Mouse (Mus musculus) NIH3T3 (cell line): ENCODE results near the gene Atrx.

Source experiments
- DNase-seq: peaks from one replicate; pipeline ENCODE4 v3.0.0-alpha.2; 2012; ENCODE audit warnings: low read depth

Atrx gene

DNA sequence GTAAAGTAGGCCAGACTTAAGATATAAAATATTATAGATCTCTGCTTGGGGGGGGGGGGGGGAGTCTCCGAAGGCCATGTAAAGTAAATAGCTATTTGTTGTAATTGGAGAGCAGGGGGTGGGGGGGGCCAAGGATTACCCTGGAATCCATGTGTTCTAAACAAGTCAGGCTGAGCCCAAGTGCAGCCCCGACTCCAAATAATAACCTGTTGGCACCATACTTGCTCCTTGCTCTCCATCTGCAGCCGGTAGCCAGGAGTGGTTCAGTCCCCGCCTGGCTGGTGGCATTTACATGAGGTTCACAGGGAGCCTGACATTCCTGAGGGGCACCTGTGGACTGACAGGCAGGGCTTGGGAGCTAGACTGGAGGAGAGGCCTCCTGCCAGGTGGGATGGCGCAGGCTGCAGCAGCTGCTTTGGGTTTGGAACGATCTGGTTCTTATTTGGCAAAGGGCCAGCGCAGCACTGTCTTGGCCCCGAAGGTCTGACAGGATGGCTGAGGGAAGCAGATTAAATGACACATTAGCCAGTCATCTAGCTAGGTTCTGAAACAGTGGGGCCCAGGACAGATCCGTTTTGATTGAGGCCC is 161.9 kb downstream of the Atrx start:
- DNase-seq: no peak

DNA sequence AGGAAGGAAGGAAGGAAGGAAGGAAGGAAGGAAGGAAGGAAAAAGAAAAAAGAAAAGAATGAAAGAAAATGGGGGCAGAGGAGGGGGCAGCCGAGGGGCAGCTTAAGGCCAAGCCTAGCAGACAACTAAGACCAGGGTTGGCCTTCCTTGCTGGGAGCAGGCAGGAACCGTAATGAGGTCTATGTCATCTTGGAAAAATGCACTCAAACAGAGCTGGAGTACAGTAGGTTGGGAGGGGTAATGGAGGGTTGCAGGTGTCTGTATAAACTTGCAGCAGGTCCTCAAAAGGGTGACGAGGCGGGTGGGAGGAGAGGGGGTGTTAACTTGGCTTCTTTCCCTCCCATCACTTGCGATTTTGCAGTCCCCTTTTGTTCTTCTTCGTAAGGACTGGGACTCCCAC is 163.2 kb downstream of the Atrx start:
- DNase-seq: no peak

DNA sequence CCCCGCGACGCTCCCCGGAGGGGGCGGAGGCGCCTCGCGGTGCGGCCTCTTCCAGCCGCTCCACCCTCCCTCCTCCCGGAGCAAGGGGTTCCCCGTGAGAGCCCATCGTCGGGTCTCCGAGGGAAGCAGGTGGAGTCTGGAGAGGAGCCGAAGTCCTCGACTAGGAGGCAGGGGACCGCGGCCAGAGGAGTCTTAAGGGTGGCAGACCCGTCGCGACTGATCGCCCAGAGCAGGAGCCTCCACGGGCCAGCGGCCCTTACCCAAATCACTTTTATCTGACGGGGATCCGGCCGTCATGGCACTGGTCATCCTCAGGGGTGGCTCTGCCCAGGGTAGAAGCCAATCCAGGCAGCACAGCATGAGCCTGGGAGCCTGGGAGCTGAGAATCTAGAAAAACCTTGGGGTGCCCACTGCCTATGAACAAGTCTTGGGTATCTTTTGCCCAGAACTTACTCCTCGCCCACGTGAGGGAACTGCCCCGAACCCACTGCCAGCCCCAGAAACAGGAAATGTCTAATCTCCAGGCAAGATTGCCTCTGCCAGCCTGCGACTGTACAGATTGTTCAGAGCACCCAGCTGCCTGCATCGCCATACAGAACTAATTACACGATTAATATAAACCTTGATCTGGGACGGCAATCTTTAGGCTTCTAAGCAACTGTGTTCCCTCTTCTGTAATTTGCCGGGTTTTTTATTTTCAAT is 164.0 kb downstream of the Atrx start:
- DNase-seq: no peak

DNA sequence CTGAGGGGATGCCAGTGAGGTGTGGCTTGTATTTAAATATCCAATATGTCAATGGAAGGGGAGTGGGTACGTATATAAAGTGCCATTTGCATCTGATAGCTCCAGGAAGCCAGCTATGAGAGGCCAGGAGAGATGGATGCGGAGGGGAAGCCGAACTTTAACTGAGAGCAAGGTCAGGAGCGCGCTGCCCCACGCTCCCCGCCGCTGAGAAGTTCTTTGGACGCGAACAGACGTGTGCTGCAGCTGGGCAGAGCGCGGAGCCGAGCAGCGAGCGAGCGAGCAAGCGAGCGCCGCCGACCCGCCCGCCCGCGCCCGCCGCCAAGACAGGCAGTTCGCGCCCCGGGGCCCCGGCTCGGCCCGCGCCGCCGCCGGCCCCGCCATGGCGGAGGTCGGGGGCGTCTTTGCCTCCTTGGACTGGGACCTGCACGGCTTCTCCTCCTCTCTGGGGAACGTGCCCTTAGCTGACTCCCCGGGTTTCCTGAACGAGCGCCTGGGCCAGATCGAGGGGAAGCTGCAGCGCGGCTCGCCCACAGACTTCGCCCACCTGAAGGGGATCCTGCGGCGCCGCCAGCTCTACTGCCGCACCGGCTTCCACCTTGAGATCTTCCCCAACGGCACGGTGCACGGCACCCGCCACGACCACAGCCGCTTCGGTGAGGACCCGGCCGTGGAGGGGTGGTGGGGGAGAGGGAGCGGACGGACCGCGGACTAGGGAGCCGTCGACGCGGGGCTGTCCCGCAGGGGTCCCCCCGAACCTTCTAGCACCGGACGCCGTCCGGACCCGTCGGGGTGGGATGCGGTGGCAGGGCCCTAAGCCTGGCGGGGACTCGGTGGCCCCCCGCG is 164.8 kb downstream of the Atrx start, which contains the start of gene Fgf16:
Gene Fgf16, plus strand, starts transcription at position 118 of the 843 bp plus-strand sequence.
- DNase-seq: no peak

DNA sequence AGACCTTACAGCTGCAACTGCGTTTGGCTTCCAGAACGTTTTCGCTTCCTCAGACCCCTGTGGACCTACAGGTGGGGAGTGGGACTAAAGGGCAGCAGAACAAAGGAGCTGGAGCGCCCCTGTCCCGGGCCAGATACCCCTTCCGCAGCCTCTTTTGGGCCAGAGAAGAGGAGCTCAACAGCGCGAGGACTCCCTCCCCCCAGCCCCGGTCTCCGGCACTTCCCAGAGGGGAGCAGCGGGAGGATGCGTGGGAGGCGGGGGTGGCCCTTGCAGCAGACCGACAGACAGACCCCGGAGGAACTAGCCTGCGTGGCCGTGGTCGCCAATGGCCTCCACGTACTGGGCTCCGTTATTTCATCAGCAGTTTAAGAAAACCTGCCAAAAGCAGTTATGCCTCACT is 165.6 kb downstream of the Atrx start:
- no peak for DNase-seq

DNA sequence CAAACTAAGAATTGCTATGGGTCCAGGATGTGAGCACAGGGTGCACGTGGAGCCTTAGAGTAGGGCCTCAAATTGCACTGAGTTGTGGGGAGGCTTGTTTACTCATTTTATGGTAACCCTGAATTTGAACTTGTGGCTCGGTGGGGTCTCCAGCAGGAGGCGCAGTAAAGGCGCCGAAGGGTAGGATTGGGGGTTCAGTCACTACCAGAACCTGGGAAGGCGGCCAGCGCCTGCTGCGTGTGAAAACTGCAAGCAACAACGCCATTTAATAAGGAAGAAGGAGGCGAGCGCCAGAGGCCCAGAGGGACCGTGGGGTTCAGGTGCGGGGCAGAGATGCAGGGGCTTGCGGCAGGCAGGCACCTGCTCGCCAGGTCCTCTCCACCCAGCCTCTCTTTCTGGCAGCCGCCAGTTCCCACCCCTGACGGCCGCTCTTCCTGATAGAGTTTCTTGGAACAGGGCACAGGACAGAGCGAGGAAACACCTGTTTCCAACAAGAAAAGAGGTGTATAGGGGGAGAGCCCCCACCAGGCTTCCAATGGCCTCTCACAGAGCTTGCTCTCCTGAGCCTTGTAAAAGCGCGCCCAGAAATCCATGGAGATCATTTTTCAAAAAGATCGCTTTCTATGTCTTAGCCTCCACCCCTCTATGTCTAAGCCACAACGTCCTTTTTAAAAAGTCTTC is 166.2 kb downstream of the Atrx start:
- no peak for DNase-seq
